ENCODE assay signal across 15 mouse cellular contexts in genomic region chr4:45459375-45459774, GRCm38 (mm10). TPM values are rescaled to one million over a fixed set of nuclear protein-coding genes. Genes with fewer than 3 reads are reported as not detected.
DNase-seq lines count a peak whose midpoint lies in the region; ATAC-seq and TF ChIP-seq lines count a peak whose summit lies in the region.
"Had no signal": no experiment of that assay in that cellular context is flagged by ENCODE, and none has a peak within 500 bp of the region (broad histone marks: within the 10 kb centered on the region; RNA-seq: fewer than 3 reads in every experiment).

No protein-coding gene starts in this region.

- H3K4me3 ChIP-seq in embryonic facial prominence, embryonic 11.5 days (ENCODE audit: low read depth, low read length) = no peak overlapping the region
- H3K4me3 ChIP-seq in embryonic facial prominence, embryonic 10.5 days = no peak overlapping the region
- H3K4me3 ChIP-seq in kidney, adult 2 months (ENCODE audit: insufficient read depth, low read depth, low read length) = no peak overlapping the region
- H3K4me3 ChIP-seq in limb, embryonic 15.5 days = no peak overlapping the region
- H3K4me3 ChIP-seq in stomach, embryonic 14.5 days (ENCODE audit: low read depth, low read length) = no peak overlapping the region
- H3K4me3 ChIP-seq: forebrain, embryonic 15.5 days; hindbrain, embryonic 10.5 days; layer of hippocampus, adult 2 months; limb, embryonic 12.5 days had no signal

- H3K9ac ChIP-seq in embryonic facial prominence, embryonic 11.5 days (replicated peaks; ENCODE audit: low read length) = no peak overlapping the region
- no peak overlapping the region for H3K9ac ChIP-seq in limb, embryonic 15.5 days
- H3K9ac ChIP-seq in stomach, embryonic 14.5 days (replicated peaks; ENCODE audit: low read depth, low read length) = no peak overlapping the region
- H3K9ac ChIP-seq: forebrain, embryonic 15.5 days; limb, embryonic 12.5 days had no signal

- no peak overlapping the region for H3K27ac ChIP-seq in embryonic facial prominence, embryonic 11.5 days (replicated peaks; ENCODE audit: low read depth, low read length)
- H3K27ac ChIP-seq in embryonic facial prominence, embryonic 10.5 days (replicated peaks) = no peak overlapping the region
- H3K27ac ChIP-seq in kidney, adult 2 months (ENCODE audit: insufficient read depth, low read depth, low read length) = 0 out of 2 replicates have a peak overlapping the region, but pooled peaks have one; percentile 0
- H3K27ac ChIP-seq in limb, embryonic 15.5 days = no peak overlapping the region
- H3K27ac ChIP-seq in stomach, embryonic 14.5 days (ENCODE audit: low read length) = no peak overlapping the region
- H3K27ac ChIP-seq: forebrain, embryonic 15.5 days; layer of hippocampus, adult 2 months; limb, embryonic 12.5 days had no signal

- TF ChIP-seq POLR2A in kidney, adult 2 months (IDR thresholded peaks at IDR 0.05; ENCODE audit: low read depth, low read length) = no peak

- H3K4me1 ChIP-seq in embryonic facial prominence, embryonic 11.5 days (ENCODE audit: control insufficient read depth, insufficient read depth, low read length) = no peaks in the 10 kb centered on the region
- peaks cover 51% of the 10 kb centered on the region for H3K4me1 ChIP-seq in embryonic facial prominence, embryonic 10.5 days
- H3K4me1 ChIP-seq in kidney, adult 2 months (ENCODE audit: control insufficient read depth, insufficient read depth, low read length) = peaks cover 50% of the 10 kb centered on the region
- peaks cover 39% of the 10 kb centered on the region for H3K4me1 ChIP-seq in limb, embryonic 15.5 days
- peaks cover 6% of the 10 kb centered on the region; the same call in 1 of the 2 replicates for H3K4me1 ChIP-seq in stomach, embryonic 14.5 days (ENCODE audit: control insufficient read depth, insufficient read depth, low read length)

- H3K9me3 ChIP-seq in embryonic facial prominence, embryonic 11.5 days (replicated peaks; ENCODE audit: control insufficient read depth, low read length) = no peaks in the 10 kb centered on the region
- H3K9me3 ChIP-seq in embryonic facial prominence, embryonic 10.5 days = no peaks in the 10 kb centered on the region
- no peaks in the 10 kb centered on the region for H3K9me3 ChIP-seq in limb, embryonic 15.5 days
- H3K9me3 ChIP-seq in stomach, embryonic 14.5 days (ENCODE audit: control insufficient read depth, low read depth, low read length) = no peaks in the 10 kb centered on the region
- H3K9me3 ChIP-seq: forebrain, embryonic 15.5 days; hindbrain, embryonic 10.5 days; limb, embryonic 12.5 days had no signal

- peak; percentile 71; the same call in 1 of the 2 replicates for ATAC-seq in embryonic facial prominence, embryonic 11.5 days (replicated peaks; ENCODE audit: insufficient number of reproducible peaks, low FRiP score, low TSS enrichment, low read depth)
- peak; percentile 50; the same call in 1 of the 2 replicates for ATAC-seq in limb, embryonic 15.5 days (ENCODE audit: insufficient number of reproducible peaks, low FRiP score, low TSS enrichment, low read depth)
- peak; percentile 60; the same call in 1 of the 2 replicates for ATAC-seq in stomach, embryonic 14.5 days (ENCODE audit: insufficient number of reproducible peaks, insufficient read depth, low FRiP score, low read depth)
- ATAC-seq in megakaryocyte, adult 5-6 weeks (ENCODE audit: poor library complexity, severe bottlenecking) = no peak
- no peak for ATAC-seq in cerebellum, adult (ENCODE audit: insufficient number of reproducible peaks, low FRiP score, low TSS enrichment)
- ATAC-seq: forebrain, embryonic 15.5 days had no signal

- H3K36me3 ChIP-seq in embryonic facial prominence, embryonic 11.5 days (replicated peaks; ENCODE audit: control insufficient read depth, insufficient read depth, low read depth, low read length) = no peaks in the 10 kb centered on the region
- H3K36me3 ChIP-seq in embryonic facial prominence, embryonic 10.5 days (replicated peaks) = peaks cover 35% of the 10 kb centered on the region
- H3K36me3 ChIP-seq in kidney, adult 2 months (ENCODE audit: control insufficient read depth, insufficient read depth, low read length) = no peaks in the 10 kb centered on the region; the same call in 1 of the 2 replicates
- peaks cover 12% of the 10 kb centered on the region; the same call in 1 of the 2 replicates for H3K36me3 ChIP-seq in limb, embryonic 15.5 days
- no peaks in the 10 kb centered on the region; the same call in 1 of the 2 replicates for H3K36me3 ChIP-seq in stomach, embryonic 14.5 days (ENCODE audit: control insufficient read depth, insufficient read depth, low read length)
- H3K36me3 ChIP-seq: forebrain, embryonic 15.5 days had no signal

- WGBS in embryonic facial prominence, embryonic 11.5 days = 62% methylated on average over 9 of the region's 9 CpGs
- WGBS in embryonic facial prominence, embryonic 10.5 days = 77% methylated on average over 9 of the region's 9 CpGs
- WGBS in kidney, adult 2 months = 27% methylated on average over 9 of the region's 9 CpGs
- 32% methylated on average over 9 of the region's 9 CpGs for WGBS in limb, embryonic 15.5 days
- WGBS in stomach, embryonic 14.5 days = 33% methylated on average over 9 of the region's 9 CpGs

- TF ChIP-seq CTCF in kidney, adult 2 months (conservative IDR thresholded peaks at IDR 0.05; ENCODE audit: insufficient read depth, insufficient read length, low read depth, low read length) = no peak

- DNase-seq in embryonic facial prominence, embryonic 11.5 days (ENCODE audit: low spot score) = no peak
- DNase-seq in embryonic facial prominence, embryonic 10.5 days (ENCODE audit: low spot score) = no peak
- DNase-seq in kidney, adult 2 months = peak; percentile 73
- no peak for DNase-seq in spleen, postnatal 10 days (ENCODE audit: low spot score in 2 of 2)
- DNase-seq: cerebellum, adult 11 months; gastrocnemius, postnatal 25 days; thymus, postnatal 4 days had no signal

- no peaks in the 10 kb centered on the region for H3K27me3 ChIP-seq in embryonic facial prominence, embryonic 11.5 days (ENCODE audit: control insufficient read depth, insufficient read depth, low read length)
- no peaks in the 10 kb centered on the region for H3K27me3 ChIP-seq in embryonic facial prominence, embryonic 10.5 days (replicated peaks; ENCODE audit: low read depth, poor library complexity, severe bottlenecking)
- no peaks in the 10 kb centered on the region for H3K27me3 ChIP-seq in kidney, adult 2 months (replicated peaks; ENCODE audit: control insufficient read depth, insufficient read depth, low read length)
- H3K27me3 ChIP-seq in limb, embryonic 15.5 days = 0 out of 2 replicates have a peak, but pooled peaks cover 3% of the 10 kb centered on the region
- no peaks in the 10 kb centered on the region for H3K27me3 ChIP-seq in stomach, embryonic 14.5 days (ENCODE audit: control insufficient read depth, insufficient read depth, low read length)
- H3K27me3 ChIP-seq: forebrain, embryonic 15.5 days had no signal

- no peak overlapping the region for H3K4me2 ChIP-seq in embryonic facial prominence, embryonic 11.5 days (ENCODE audit: low read depth, low read length)
- H3K4me2 ChIP-seq in limb, embryonic 15.5 days = no peak overlapping the region
- H3K4me2 ChIP-seq in stomach, embryonic 14.5 days (replicated peaks; ENCODE audit: low read depth, low read length) = no peak overlapping the region
- H3K4me2 ChIP-seq: forebrain, embryonic 15.5 days; limb, embryonic 12.5 days had no signal

RNA-seq across cellular contexts. Expression of gene Slc25a51, which starts 50.8 kb away (rescaled TPM):
- 72.1 and 78.6 TPM in 2 replicates for polyA plus RNA-seq in embryonic facial prominence, embryonic 11.5 days (2014; fragmentation: Nextera tagmentation; extraction: Ambion mirVana)
- 82.0 and 87.0 TPM in 2 replicates for polyA plus RNA-seq in embryonic facial prominence, embryonic 10.5 days (2016; fragmentation: Nextera tagmentation; extraction: Ambion mirVana)
- 145 and 157 TPM in 2 replicates for polyA plus RNA-seq in kidney, adult 2 months (2012; rRNA removed)
- polyA plus RNA-seq in limb, embryonic 15.5 days (2015; fragmentation: Nextera tagmentation; extraction: Ambion mirVana) = 58.0 and 61.8 TPM in 2 replicates
- 63.4 and 67.6 TPM in 2 replicates for polyA plus RNA-seq in stomach, embryonic 14.5 days (2014; fragmentation: Nextera tagmentation; extraction: Ambion mirVana)
- total RNA-seq in megakaryocyte, adult 5-6 weeks (2015) = 29.2 and 29.3 TPM in 2 replicates
- 21.5 and 26.1 TPM in 2 replicates for total RNA-seq in megakaryocyte, adult 5-6 weeks (2017)

Comparison
In these comparisons a context has a peak if more than half of its experiments do, and no peak if none do; other contexts are left out.
1. ATAC-seq: peak in embryonic facial prominence, embryonic 11.5 days (single experiment), limb, embryonic 15.5 days (single experiment) and stomach, embryonic 14.5 days (single experiment); none in megakaryocyte, adult 5-6 weeks (single experiment) and cerebellum, adult (single experiment).